Mouse (Mus musculus): Measurements from ENCODE around the gene Ubash3b.
A peak's percentile ranks its signal among the peaks of the same experiment; 100 is the strongest.

Ubash3b gene

GRCm38 (mm10) chr9:41054166-41054565 lies 107.3 kb downstream of the Ubash3b start:
- DNase-seq (ENCODE audit: low read depth, low spot score) = no peak

- DNase-seq (ENCODE audit: low read depth, low spot score) = no peak
Measured at GRCm38 (mm10) chr9:41053478-41053877, 108.0 kb downstream of the Ubash3b start.

- no peak for DNase-seq (ENCODE audit: low read depth, low spot score)
Measured at GRCm38 (mm10) chr9:41051080-41051932, 110.2 kb downstream of the Ubash3b start.

- no peak for DNase-seq (ENCODE audit: low read depth, low spot score)
Measured at GRCm38 (mm10) chr9:41050331-41051079, 111.0 kb downstream of the Ubash3b start.

GRCm38 (mm10) chr9:41049282-41049681 lies 112.2 kb downstream of the Ubash3b start:
- no peak for DNase-seq (ENCODE audit: low read depth, low spot score)

GRCm38 (mm10) chr9:41048820-41049219 lies 112.7 kb downstream of the Ubash3b start:
- no peak for DNase-seq (ENCODE audit: low read depth, low spot score)

- DNase-seq (ENCODE audit: low read depth, low spot score) = no peak
Measured at GRCm38 (mm10) chr9:41048216-41048615, 113.3 kb downstream of the Ubash3b start.

GRCm38 (mm10) chr9:41047654-41048053 lies 113.8 kb downstream of the Ubash3b start:
- no peak for DNase-seq (ENCODE audit: low read depth, low spot score)

GRCm38 (mm10) chr9:41044626-41045025 lies 116.9 kb downstream of the Ubash3b start:
- peak; percentile 65 for DNase-seq (ENCODE audit: low read depth, low spot score)

GRCm38 (mm10) chr9:41043641-41044040 lies 117.9 kb downstream of the Ubash3b start:
- DNase-seq (ENCODE audit: low read depth, low spot score) = no peak

- no peak for DNase-seq (ENCODE audit: low read depth, low spot score)
Measured at GRCm38 (mm10) chr9:41041404-41041803, 120.1 kb downstream of the Ubash3b start.

GRCm38 (mm10) chr9:41038150-41038664 lies 123.3 kb downstream of the Ubash3b start:
- no peak for DNase-seq (ENCODE audit: low read depth, low spot score)

- no peak for DNase-seq (ENCODE audit: low read depth, low spot score)
Measured at GRCm38 (mm10) chr9:41031590-41032489, 129.7 kb downstream of the Ubash3b start.

GRCm38 (mm10) chr9:41029827-41030226 lies 131.7 kb downstream of the Ubash3b start:
- DNase-seq (ENCODE audit: low read depth, low spot score) = peak; percentile 16

- DNase-seq (ENCODE audit: low read depth, low spot score) = peak; percentile 62
Measured at GRCm38 (mm10) chr9:41028470-41028869, 133.0 kb downstream of the Ubash3b start.

- no peak for DNase-seq (ENCODE audit: low read depth, low spot score)
Measured at GRCm38 (mm10) chr9:41021690-41022089, 139.8 kb downstream of the Ubash3b start.

- DNase-seq (ENCODE audit: low read depth, low spot score) = no peak
Measured at GRCm38 (mm10) chr9:41020486-41020885, 141.0 kb downstream of the Ubash3b start.

- DNase-seq (ENCODE audit: low read depth, low spot score) = no peak
Measured at GRCm38 (mm10) chr9:41014512-41014911, 147.0 kb downstream of the Ubash3b start.

GRCm38 (mm10) chr9:41012456-41012855 lies 149.0 kb downstream of the Ubash3b start:
- DNase-seq (ENCODE audit: low read depth, low spot score) = no peak

- no peak for DNase-seq (ENCODE audit: low read depth, low spot score)
Measured at GRCm38 (mm10) chr9:41011512-41012436, 149.7 kb downstream of the Ubash3b start.

All from A20 (cell line).